Mouse (Mus musculus) thymus, adult 2 months (tissue): ENCODE results near the gene Midn.

Experiments
- CTCF ChIP-seq: fragments of 200-500 bp; IDR thresholded peaks from 2 replicates; pipeline ENCODE4 v1.5.1; 2012; ENCODE audit warnings: mild to moderate bottlenecking, control low read depth, low read length, moderate library complexity, borderline replicate concordance; ENCODE audit not compliant: control insufficient read depth, poor library complexity, insufficient read depth; ENCODE audit errors: extremely low read depth
- POLR2A ChIP-seq: fragments of 200-500 bp; IDR thresholded peaks from 2 replicates; pipeline ENCODE4 v1.6.1; 2012; ENCODE audit warnings: mild to moderate bottlenecking, low read length, control low read depth, moderate library complexity; ENCODE audit not compliant: control insufficient read depth, poor library complexity, insufficient read depth; ENCODE audit errors: extremely low read depth

- TF ChIP-seq CTCF: no peak
- 0 out of 2 replicates have a peak, but pooled peaks have one; percentile 25 for TF ChIP-seq POLR2A
Measured at GRCm38 (mm10) chr10:80160455-80161371, 12.6 kb downstream of the Midn start.
